Mouse (Mus musculus): ENCODE measurements around the gene Acap2. TPM values are rescaled to one million over a fixed set of nuclear protein-coding genes. Genes with fewer than 3 reads are reported as not detected.

The Acap2 gene
- polyA plus RNA-seq, 1 experiment from 2014 or later = 27.2 TPM

DNA sequence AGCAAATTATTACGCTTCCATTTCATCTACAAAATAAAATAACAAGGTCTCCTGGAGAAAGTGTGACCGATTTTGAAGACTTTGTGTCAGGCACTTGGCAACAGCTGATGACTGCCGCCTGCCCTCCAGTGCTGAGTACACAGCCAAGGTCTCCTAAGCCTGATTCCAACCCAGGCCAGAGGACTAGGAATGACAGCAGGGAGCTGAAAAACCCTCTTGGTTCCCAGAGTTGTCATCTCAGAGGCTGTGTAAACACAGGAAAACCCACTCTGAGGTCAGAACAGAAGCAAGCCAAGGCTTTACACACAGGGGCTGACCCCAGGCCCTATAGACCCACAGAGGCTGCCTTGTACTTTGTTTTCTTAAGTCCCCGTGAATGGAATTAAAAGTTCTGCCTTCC lies 35.1 kb downstream of the Acap2 start:
- H3K36me3 ChIP-seq = no peaks in the 10 kb centered on the region
- 33% methylated on average over 4 of the region's 4 CpGs for WGBS
- no peaks in the 10 kb centered on the region for H3K27me3 ChIP-seq
- no peak overlapping the region for H3K4me3 ChIP-seq
- no peak overlapping the region for H3K9ac ChIP-seq
- peaks cover 27% of the 10 kb centered on the region for H3K4me1 ChIP-seq
- H3K4me2 ChIP-seq = no peak overlapping the region
- H3K27ac ChIP-seq = peak overlapping the region; percentile 54
- ATAC-seq (ENCODE audit: borderline replicate concordance, extremely low read depth, low FRiP score, low TSS enrichment) = 0 out of 2 replicates have a peak, but pooled peaks have one; percentile 49
- H3K9me3 ChIP-seq = no peaks in the 10 kb centered on the region

- H3K4me3 ChIP-seq = no peak overlapping the region
- ATAC-seq (ENCODE audit: borderline replicate concordance, extremely low read depth, low FRiP score, low TSS enrichment) = peak; percentile 59; the same call in 1 of the 2 replicates
- no peak overlapping the region for H3K4me2 ChIP-seq
- no peaks in the 10 kb centered on the region for H3K36me3 ChIP-seq
- H3K4me1 ChIP-seq = peaks cover 27% of the 10 kb centered on the region
- H3K27ac ChIP-seq = peak overlapping the region; percentile 54
- no peak overlapping the region for H3K9ac ChIP-seq
- 54% methylated on average over 4 of the region's 4 CpGs for WGBS
- no peaks in the 10 kb centered on the region for H3K9me3 ChIP-seq
- H3K27me3 ChIP-seq = no peaks in the 10 kb centered on the region
Observed at GRCm38 (mm10) chr16:31165467-31165866, 35.6 kb downstream of the Acap2 start.

DNA sequence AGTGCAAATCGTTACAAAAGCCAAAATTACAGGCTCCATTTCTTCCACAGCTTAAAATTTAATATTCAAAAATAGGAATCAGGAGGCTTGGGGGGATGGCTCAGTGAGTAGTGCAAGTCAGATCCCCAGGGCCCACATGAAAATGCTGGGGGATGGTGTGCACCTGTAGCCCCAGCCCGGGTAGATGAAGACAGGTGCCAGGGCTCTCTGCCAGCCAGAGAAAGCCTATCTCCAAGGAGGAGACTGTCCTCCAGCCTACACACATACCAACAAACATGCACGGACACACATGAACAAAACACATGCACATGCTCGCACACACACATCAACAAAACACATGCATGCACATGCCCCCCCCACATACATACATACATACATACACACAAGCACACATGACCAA lies 36.9 kb downstream of the Acap2 start:
- 86% methylated on average over 4 of the region's 4 CpGs for WGBS
- Histone ChIP-seq H3K9ac (no peak overlapping the region), H3K4me2 (no peak overlapping the region), H3K9me3 (no peaks in the 10 kb centered on the region), H3K4me3 (no peak overlapping the region), H3K4me1 (peaks cover 27% of the 10 kb centered on the region), H3K27me3 (no peaks in the 10 kb centered on the region), H3K36me3 (no peaks in the 10 kb centered on the region), H3K27ac (no peak overlapping the region)
- ATAC-seq (ENCODE audit: borderline replicate concordance, extremely low read depth, low FRiP score, low TSS enrichment) = no peak

DNA sequence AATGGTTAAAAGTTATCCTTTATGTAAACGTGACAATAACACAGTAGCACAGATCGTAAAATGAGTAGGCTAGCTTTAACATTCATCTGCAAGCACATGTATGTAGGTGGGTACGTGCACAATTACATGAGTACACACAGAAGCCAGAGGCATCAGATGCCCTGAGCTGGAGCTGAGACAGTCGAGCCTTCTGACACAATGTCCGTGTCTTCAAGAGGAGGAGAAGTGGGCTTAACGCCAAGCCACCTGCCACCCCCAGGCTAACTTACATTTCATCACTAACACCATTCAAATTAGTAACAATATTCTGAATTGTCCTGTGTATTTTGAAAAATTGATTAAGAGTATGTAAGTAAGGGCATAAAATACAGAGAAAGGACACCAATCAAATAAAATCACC lies 40.6 kb downstream of the Acap2 start:
- peaks cover 9% of the 10 kb centered on the region; the same call in 1 of the 2 replicates for H3K9me3 ChIP-seq
- WGBS = 61% methylated on average over 6 of the region's 6 CpGs
- peaks cover 28% of the 10 kb centered on the region for H3K36me3 ChIP-seq
- H3K27me3 ChIP-seq = no peaks in the 10 kb centered on the region
- H3K4me2 ChIP-seq = no peak overlapping the region
- no peak for ATAC-seq (ENCODE audit: borderline replicate concordance, extremely low read depth, low FRiP score, low TSS enrichment)
- no peak overlapping the region for H3K4me3 ChIP-seq
- H3K4me1 ChIP-seq = peaks cover 7% of the 10 kb centered on the region
- no peak overlapping the region for H3K9ac ChIP-seq
- H3K27ac ChIP-seq = no peak overlapping the region

- peaks cover 38% of the 10 kb centered on the region for H3K36me3 ChIP-seq
- no peaks in the 10 kb centered on the region for H3K27me3 ChIP-seq
- no peak overlapping the region for H3K4me3 ChIP-seq
- no peak overlapping the region for H3K9ac ChIP-seq
- H3K9me3 ChIP-seq = peaks cover 12% of the 10 kb centered on the region; the same call in 1 of the 2 replicates
- H3K27ac ChIP-seq = no peak overlapping the region
- 69% methylated on average over 2 of the region's 2 CpGs for WGBS
- H3K4me1 ChIP-seq = no peaks in the 10 kb centered on the region
- ATAC-seq (ENCODE audit: borderline replicate concordance, extremely low read depth, low FRiP score, low TSS enrichment) = no peak
- no peak overlapping the region for H3K4me2 ChIP-seq
Observed at GRCm38 (mm10) chr16:31159491-31159890, 41.6 kb downstream of the Acap2 start.

DNA sequence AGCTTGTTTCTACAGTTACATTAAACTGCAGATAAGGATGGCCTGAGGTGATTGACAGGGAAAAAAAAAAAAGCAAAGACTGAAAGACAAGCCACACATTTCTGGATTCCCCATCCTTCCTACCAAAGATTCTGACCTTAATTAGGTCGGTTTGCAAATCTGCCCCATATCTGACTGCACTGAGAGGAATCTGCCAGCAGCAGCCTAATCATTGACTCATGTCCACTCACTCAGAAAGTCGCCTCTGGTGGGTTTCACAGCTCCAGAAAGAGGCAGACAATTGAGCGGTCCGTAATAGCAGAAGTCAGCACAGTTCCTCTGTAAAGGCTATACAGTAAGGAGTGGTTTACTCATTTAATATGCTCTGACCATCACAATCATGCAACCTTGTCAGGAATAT lies 51.2 kb downstream of the Acap2 start:
- 87% methylated on average over 4 of the region's 4 CpGs for WGBS
- Histone ChIP-seq H3K27me3 (no peaks in the 10 kb centered on the region), H3K4me3 (no peak overlapping the region), H3K36me3 (peaks cover 33% of the 10 kb centered on the region), H3K9ac (no peak overlapping the region), H3K4me1 (no peaks in the 10 kb centered on the region), H3K4me2 (no peak overlapping the region), H3K9me3 (no peaks in the 10 kb centered on the region), H3K27ac (no peak overlapping the region)
- no peak for ATAC-seq (ENCODE audit: borderline replicate concordance, extremely low read depth, low FRiP score, low TSS enrichment)

DNA sequence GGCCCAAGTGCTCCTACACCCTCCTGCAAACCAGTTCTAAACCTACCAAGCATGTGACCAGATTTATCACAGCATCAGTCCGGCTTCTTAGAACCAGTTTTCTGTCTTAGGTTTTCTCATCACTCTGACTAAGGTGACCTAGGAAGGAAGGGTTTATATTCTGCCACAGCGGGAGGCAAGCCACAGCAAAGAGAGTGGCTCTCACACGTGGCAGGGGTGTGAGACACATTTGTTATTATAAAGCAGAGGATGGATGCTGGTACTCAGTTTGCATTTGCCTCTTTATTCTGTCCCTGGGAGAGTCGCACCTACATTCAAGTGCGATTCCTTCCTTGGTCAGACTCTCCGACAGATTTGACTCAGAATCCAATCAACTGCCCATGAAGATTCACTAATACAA lies 52.2 kb downstream of the Acap2 start:
- no peak overlapping the region for H3K4me2 ChIP-seq
- no peaks in the 10 kb centered on the region for H3K9me3 ChIP-seq
- H3K9ac ChIP-seq = no peak overlapping the region
- no peak for ATAC-seq (ENCODE audit: borderline replicate concordance, extremely low read depth, low FRiP score, low TSS enrichment)
- H3K36me3 ChIP-seq = peaks cover 23% of the 10 kb centered on the region
- no peak overlapping the region for H3K27ac ChIP-seq
- H3K4me3 ChIP-seq = no peak overlapping the region
- no peaks in the 10 kb centered on the region for H3K4me1 ChIP-seq
- 65% methylated on average over 6 of the region's 6 CpGs for WGBS
- no peaks in the 10 kb centered on the region for H3K27me3 ChIP-seq

DNA sequence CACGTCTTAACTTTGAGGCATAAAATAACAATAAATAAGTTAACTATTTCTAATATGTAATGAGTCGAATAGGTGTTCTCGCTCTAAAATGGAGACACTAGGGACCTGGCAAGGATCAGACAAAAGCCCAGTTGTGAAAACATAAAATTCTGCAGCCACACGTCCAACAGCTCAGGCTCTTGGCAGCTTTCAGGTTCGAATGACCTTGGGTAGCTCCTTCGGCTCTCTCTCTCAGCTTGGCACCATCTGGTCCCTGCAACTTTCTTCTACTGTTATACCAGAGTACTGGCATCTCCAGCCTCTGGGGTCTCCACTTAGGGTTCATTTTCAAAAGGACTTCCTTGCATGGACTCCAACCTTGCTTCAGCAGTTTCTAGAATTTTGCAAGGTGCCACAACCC lies 53.3 kb downstream of the Acap2 start:
- H3K4me1 ChIP-seq = no peaks in the 10 kb centered on the region
- H3K9ac ChIP-seq = no peak overlapping the region
- WGBS = 83% methylated on average over 6 of the region's 6 CpGs
- H3K27ac ChIP-seq = no peak overlapping the region
- H3K4me2 ChIP-seq = no peak overlapping the region
- no peak overlapping the region for H3K4me3 ChIP-seq
- ATAC-seq (ENCODE audit: borderline replicate concordance, extremely low read depth, low FRiP score, low TSS enrichment) = no peak
- H3K9me3 ChIP-seq = no peaks in the 10 kb centered on the region
- no peaks in the 10 kb centered on the region for H3K27me3 ChIP-seq
- H3K36me3 ChIP-seq = peaks cover 14% of the 10 kb centered on the region

- no peak overlapping the region for H3K4me2 ChIP-seq
- 64% methylated on average over 6 of the region's 6 CpGs for WGBS
- no peak overlapping the region for H3K4me3 ChIP-seq
- H3K36me3 ChIP-seq = peaks cover 16% of the 10 kb centered on the region
- H3K27me3 ChIP-seq = no peaks in the 10 kb centered on the region
- ATAC-seq (ENCODE audit: borderline replicate concordance, extremely low read depth, low FRiP score, low TSS enrichment) = no peak
- H3K27ac ChIP-seq = no peak overlapping the region
- H3K9me3 ChIP-seq = no peaks in the 10 kb centered on the region
- H3K9ac ChIP-seq = no peak overlapping the region
- H3K4me1 ChIP-seq = no peaks in the 10 kb centered on the region
Observed at GRCm38 (mm10) chr16:31141916-31142315, 59.1 kb downstream of the Acap2 start.

DNA sequence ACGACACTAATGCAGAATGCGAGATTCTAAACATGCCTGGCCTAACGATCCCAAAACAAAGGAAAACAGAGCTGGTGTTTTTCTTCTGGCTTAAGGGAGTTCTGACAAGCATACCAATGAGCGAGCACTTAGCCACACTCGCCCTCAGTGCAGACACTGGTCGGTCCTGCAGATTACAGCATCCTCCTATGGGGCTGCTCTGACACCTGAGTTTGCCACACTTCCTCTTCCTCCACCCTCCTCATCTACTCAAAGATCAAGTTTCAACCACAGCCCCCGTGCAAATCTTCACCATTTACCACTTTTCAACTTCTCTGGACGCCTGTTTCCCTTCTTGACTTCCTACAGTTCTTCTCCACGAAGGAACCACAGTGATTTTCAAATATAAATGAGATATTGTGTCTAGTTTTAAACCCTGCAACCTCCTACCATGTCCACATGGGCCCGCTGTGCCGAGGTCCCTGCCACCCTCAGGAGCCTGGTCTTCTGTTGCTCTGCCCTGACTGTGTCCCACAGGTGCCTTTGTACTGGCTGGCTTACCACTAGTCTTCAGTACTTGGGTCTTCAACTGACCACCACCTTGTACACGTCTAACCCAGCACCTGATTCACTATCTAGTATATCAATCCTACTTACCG lies 64.3 kb downstream of the Acap2 start:
- H3K4me1 ChIP-seq = peaks cover 26% of the 10 kb centered on the region
- H3K4me2 ChIP-seq = no peak overlapping the region
- no peak overlapping the region for H3K4me3 ChIP-seq
- H3K9ac ChIP-seq = no peak overlapping the region
- 0 out of 2 replicates have a peak overlapping the region, but pooled peaks have one; percentile 16 for H3K27ac ChIP-seq
- H3K9me3 ChIP-seq = no peaks in the 10 kb centered on the region
- ATAC-seq (ENCODE audit: borderline replicate concordance, extremely low read depth, low FRiP score, low TSS enrichment) = no peak
- H3K36me3 ChIP-seq = peaks cover 24% of the 10 kb centered on the region
- no peaks in the 10 kb centered on the region for H3K27me3 ChIP-seq
- WGBS = 70% methylated on average over 13 of the region's 13 CpGs

DNA sequence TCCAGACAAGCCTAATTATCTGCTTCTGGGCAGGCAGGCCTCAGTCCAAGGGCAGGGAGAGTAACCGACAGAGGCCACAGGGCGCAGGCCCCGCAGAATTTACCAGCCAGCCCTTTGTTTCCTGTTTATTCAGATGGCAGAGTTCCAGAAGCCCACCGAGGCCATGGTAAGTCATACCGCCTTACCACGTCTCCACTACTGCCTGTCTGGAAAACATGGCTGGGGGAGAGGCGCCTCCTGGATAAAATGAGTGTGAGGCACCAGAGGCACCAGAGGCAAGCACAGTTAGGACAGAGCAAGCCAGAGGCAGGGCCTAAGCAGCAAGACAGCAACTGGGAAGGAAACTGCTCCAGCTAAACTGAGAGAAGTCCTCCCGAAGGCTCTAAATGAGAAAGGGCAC lies 65.5 kb downstream of the Acap2 start:
- ATAC-seq (ENCODE audit: borderline replicate concordance, extremely low read depth, low FRiP score, low TSS enrichment) = peak; percentile 78; the same call in 1 of the 2 replicates
- WGBS = 36% methylated on average over 8 of the region's 8 CpGs
- Histone ChIP-seq H3K9ac (no peak overlapping the region), H3K27me3 (no peaks in the 10 kb centered on the region), H3K9me3 (no peaks in the 10 kb centered on the region), H3K4me3 (no peak overlapping the region), H3K4me2 (no peak overlapping the region), H3K36me3 (peaks cover 25% of the 10 kb centered on the region), H3K27ac (peak overlapping the region; percentile 79), H3K4me1 (peaks cover 26% of the 10 kb centered on the region)

- peak overlapping the region; percentile 61; the same call in 1 of the 2 replicates for H3K27ac ChIP-seq
- H3K9ac ChIP-seq = no peak overlapping the region
- peaks cover 25% of the 10 kb centered on the region for H3K4me1 ChIP-seq
- no peaks in the 10 kb centered on the region for H3K27me3 ChIP-seq
- WGBS = 27% methylated on average over 5 of the region's 5 CpGs
- no peaks in the 10 kb centered on the region for H3K9me3 ChIP-seq
- ATAC-seq (ENCODE audit: borderline replicate concordance, extremely low read depth, low FRiP score, low TSS enrichment) = peak; percentile 87
- peaks cover 15% of the 10 kb centered on the region; the same call in 1 of the 2 replicates for H3K36me3 ChIP-seq
- H3K4me3 ChIP-seq = no peak overlapping the region
- H3K4me2 ChIP-seq = no peak overlapping the region
Observed at GRCm38 (mm10) chr16:31131531-31131930, 69.5 kb downstream of the Acap2 start.
